Mouse (Mus musculus) kidney, embryonic 15.5 days (tissue): Measurements from ENCODE around the gene Bbs7. TPM values are rescaled to one million over a fixed set of nuclear protein-coding genes. Genes with fewer than 3 reads are reported as not detected.
"Not testable (repeated sequence)": the region's sequence is repeated elsewhere in the genome, so short reads cannot be mapped to it uniquely, and the experiment has no call there.

Experiments used
- ATAC-seq: fragments of 200-750 bp; cut with Nextera tagmentation; replicated peaks from 2 replicates; pipeline ENCODE4 v1.8.0; 2017; ENCODE audit warnings: moderate TSS enrichment; ENCODE audit not compliant: low FRiP score
- H3K27ac ChIP-seq: fragments of 300-500 bp; sonication (generic); 2 replicates; pipeline ENCODE4 v1.5.1; 2015; ENCODE audit warnings: mild to moderate bottlenecking, inconsistent platforms
- H3K27me3 ChIP-seq: fragments of 300-500 bp; sonication (generic); 2 replicates; pipeline ENCODE4 v1.6.1; 2015; ENCODE audit warnings: inconsistent platforms
- H3K36me3 ChIP-seq: fragments of 300-500 bp; sonication (generic); 2 replicates; pipeline ENCODE4 v1.6.1; 2015; ENCODE audit warnings: inconsistent platforms
- H3K4me1 ChIP-seq: fragments of 300-500 bp; sonication (generic); 2 replicates; pipeline ENCODE4 v1.6.1; 2015; ENCODE audit warnings: inconsistent platforms
- H3K4me2 ChIP-seq: fragments of 300-500 bp; sonication (generic); 2 replicates; pipeline ENCODE4 v1.6.1; 2015; ENCODE audit warnings: moderate library complexity, mild to moderate bottlenecking, inconsistent platforms
- H3K4me3 ChIP-seq: fragments of 300-500 bp; sonication (generic); replicated peaks from 2 replicates; pipeline ENCODE4 v1.5.1; 2015; ENCODE audit warnings: mild to moderate bottlenecking, inconsistent platforms
- H3K9ac ChIP-seq: fragments of 300-500 bp; sonication (generic); 2 replicates; pipeline ENCODE4 v1.6.1; 2015; ENCODE audit warnings: mild to moderate bottlenecking, inconsistent platforms
- H3K9me3 ChIP-seq: fragments of 300-500 bp; sonication (generic); replicated peaks from 2 replicates; pipeline ENCODE4 v1.6.1; 2016; ENCODE audit warnings: inconsistent platforms
- WGBS: fragments of 180-500 bp; shearing (Covaris S2); methylation state at CpG from one replicate; pipeline ENCODE4 v1.1.7; 2015; ENCODE audit warnings: mixed read lengths; 5-methylcytosine and 5-hydroxymethylcytosine counted together
- polyA plus RNA-seq: library from polyadenylated mRNA; unstranded; fragments of >200 nt; fragmentation: Nextera tagmentation; extraction: Ambion mirVana; gene quantifications from 2 replicates; pipeline ENCODE4 v1.2.1, GENCODE M21; 2015

Gene Bbs7
- 17.5 TPM in 2 replicates for polyA plus RNA-seq

DNA sequence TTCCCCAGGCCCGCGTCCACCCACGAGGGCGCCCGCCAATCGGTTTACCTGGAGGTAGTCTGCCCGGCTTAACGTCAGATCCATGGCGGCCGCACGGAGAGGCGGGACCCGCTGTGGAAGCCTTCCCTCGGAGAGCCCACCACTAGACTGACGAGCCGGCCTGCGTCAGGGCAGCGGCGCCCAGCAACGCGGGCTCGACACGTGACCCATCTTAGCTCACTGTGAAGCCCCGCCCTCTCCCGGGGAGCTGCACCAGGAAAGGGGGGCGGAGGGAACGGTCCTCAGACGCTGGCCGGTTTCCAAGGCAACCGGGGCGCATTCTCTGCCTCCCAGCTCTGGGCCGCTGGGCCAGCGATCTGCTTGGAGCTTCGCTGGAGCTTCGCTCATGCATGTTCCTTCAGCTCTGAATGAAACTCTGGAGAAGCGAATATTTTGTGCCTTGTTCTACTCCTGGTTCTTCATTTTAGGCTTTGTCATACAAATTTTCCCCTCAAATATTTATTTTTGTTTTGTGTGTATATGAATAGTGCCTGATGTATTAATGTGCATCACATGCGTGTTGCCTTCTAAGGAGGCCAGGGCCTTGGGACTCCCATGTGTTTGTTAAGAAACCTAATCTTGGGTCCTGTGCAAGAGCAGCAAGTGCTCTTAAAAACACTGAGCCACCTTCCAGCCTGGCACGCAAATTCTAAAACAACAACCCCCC is at the start of gene Bbs7:
Gene Bbs7 (minus strand): TSS at position 276 of the 706 bp plus-strand sequence.
- H3K27ac ChIP-seq: peak within 1 kb of the TSS; percentile 68
- peak within 1 kb of the TSS; percentile 79 for H3K4me2 ChIP-seq
- peak within 1 kb of the TSS; percentile 74 for H3K4me3 ChIP-seq
- peak within 1 kb of the TSS; percentile 71 for H3K9ac ChIP-seq
- 0 out of 2 replicates have a peak, but pooled peaks cover 3% of the 10 kb centered on the region for H3K36me3 ChIP-seq
- H3K27me3 ChIP-seq: no peaks in the 10 kb centered on the region
- WGBS: 3% methylated on average over 38 of the region's 38 CpGs
- ATAC-seq: peak; percentile 99
- peaks cover 14% of the 10 kb centered on the region for H3K4me1 ChIP-seq
- H3K9me3 ChIP-seq: no peaks in the 10 kb centered on the region

DNA sequence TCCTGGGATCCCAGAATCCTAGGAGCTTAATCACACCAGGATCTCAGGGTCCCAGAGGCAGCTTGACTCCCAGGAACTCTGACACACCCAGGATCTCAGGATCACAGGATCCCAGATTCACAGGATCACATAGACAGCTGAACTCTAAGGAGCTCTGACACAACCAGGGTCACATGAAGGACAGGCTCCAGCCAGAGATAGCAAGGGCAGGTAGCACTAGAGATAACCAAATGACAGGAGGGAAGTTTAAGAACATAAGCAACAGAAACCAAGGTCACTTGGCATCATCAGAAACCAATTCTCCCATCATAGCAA is 31.9 kb upstream of the Bbs7 start:
- not testable (repeated sequence) for H3K27me3 ChIP-seq, H3K9me3 ChIP-seq, H3K4me2 ChIP-seq, H3K4me3 ChIP-seq, H3K9ac ChIP-seq, H3K36me3 ChIP-seq, H3K27ac ChIP-seq, H3K4me1 ChIP-seq, ATAC-seq

DNA sequence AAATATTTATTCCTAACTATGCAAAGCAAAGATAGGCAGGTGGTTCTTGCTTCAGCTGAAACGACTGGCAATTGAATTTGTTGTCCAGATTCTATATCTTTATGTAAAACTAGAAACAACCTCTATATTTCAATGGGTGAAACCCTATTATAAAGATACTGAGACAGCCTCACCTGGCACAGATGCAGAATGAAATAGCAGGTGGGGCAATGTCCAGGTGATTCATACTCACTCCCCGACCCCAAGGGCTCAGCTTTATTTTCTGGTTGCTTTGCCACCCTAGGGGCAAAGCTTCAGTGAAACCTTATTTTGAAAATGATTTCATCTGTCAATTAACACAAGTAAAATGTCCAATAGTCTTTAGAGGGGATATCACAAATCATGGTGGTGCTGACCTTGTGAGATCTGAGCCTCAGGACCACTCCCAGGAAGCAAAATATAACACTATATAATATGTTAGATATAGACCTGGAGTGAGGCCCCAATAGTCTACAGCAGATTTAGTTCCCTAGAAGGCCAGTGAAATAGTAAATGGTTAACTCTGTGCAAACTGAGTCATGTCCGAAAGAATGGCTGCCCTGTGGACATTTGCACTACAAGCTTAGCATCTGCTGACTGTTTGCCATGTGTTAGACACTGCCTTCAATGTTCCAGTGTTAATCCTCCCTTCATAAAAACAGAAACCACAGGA is 31.4 kb upstream of the Bbs7 start:
- Histone ChIP-seq H3K4me2 (no peak overlapping the region), H3K4me3 (no peak overlapping the region), H3K4me1 (no peaks in the 10 kb centered on the region), H3K27ac (no peak overlapping the region), H3K9me3 (no peaks in the 10 kb centered on the region), H3K9ac (no peak overlapping the region), H3K27me3 (no peaks in the 10 kb centered on the region), H3K36me3 (no peaks in the 10 kb centered on the region)
- WGBS: 69% methylated on average over 3 of the region's 3 CpGs
- ATAC-seq: no peak

DNA sequence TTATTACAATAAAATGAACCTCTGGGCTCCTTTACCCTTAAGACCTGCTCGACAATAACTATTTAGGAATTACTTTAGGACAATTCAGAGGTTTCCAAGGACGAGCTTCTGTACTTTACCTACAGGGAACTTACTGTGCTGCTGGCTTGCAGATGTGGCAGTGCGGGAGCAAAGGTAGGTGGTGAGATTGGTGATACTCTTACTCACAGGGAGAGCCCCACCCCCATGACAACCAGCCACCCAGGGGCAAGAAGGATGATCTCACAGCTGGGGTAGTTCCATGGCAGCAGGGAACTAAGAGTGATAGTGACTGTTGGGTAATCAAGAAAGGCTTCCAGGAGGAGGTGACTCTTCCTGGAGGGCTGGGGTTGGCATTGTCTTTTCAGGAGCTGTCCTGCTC is 30.1 kb upstream of the Bbs7 start:
- WGBS: 78% methylated on average over 3 of the region's 3 CpGs
- no peak overlapping the region for H3K9ac ChIP-seq
- ATAC-seq: no peak

DNA sequence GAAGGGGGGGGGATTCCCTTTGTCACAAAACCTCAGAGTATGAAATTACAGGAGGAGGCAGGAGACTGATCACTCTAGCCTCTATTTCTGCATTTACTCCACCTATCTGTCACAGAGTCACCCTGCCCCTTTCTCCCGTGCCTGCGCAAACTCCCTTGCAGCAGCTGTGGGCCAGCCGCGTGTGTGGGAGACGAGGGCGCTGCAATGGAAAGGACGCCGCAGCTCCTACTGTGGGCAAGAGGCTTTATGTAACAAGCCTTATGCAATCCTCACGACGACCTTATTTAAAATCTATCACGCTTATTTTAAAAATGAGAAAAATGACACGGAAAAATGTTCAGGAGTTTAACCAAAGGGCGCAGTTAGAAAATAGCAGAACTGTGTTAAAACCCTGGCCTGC is 29.5 kb upstream of the Bbs7 start:
- H3K4me2 ChIP-seq: no peak overlapping the region
- ATAC-seq: no peak
- no peaks in the 10 kb centered on the region for H3K4me1 ChIP-seq
- H3K9ac ChIP-seq: no peak overlapping the region
- no peaks in the 10 kb centered on the region for H3K36me3 ChIP-seq
- no peaks in the 10 kb centered on the region for H3K9me3 ChIP-seq
- H3K4me3 ChIP-seq: no peak overlapping the region
- WGBS: 55% methylated on average over 13 of the region's 13 CpGs
- H3K27ac ChIP-seq: no peak overlapping the region
- no peaks in the 10 kb centered on the region for H3K27me3 ChIP-seq

More for the DNA sequence above, 30.1 kb upstream of the Bbs7 start:
- no peak overlapping the region for H3K4me3 ChIP-seq
- H3K27me3 ChIP-seq: no peaks in the 10 kb centered on the region
- H3K9me3 ChIP-seq: no peaks in the 10 kb centered on the region
- H3K27ac ChIP-seq: no peak overlapping the region
- H3K4me2 ChIP-seq: no peak overlapping the region
- H3K4me1 ChIP-seq: no peaks in the 10 kb centered on the region
- no peaks in the 10 kb centered on the region for H3K36me3 ChIP-seq

DNA sequence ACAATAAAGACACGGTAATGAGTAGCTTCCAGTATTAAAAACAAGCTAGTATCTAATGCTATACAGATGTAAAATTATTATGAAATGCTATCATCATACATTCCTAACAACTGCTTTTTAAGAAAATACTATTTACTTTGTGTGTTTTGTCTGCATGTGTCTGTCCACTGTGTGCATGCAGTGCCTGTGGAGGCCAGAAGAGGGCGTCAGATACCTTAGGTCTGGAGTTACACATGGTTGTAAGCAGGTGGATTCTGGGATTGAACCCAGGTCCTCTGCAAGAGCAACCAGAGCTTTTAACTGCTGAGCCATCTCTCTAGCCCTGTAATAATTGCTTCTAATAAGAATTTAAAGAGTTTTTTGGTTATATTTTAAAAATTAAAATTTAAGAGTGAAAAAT is 27.5 kb upstream of the Bbs7 start:
- WGBS: 67% methylated on average over 2 of the region's 2 CpGs
- no peak overlapping the region for H3K4me3 ChIP-seq
- no peaks in the 10 kb centered on the region for H3K27me3 ChIP-seq
- H3K27ac ChIP-seq: no peak overlapping the region
- no peaks in the 10 kb centered on the region for H3K9me3 ChIP-seq
- H3K9ac ChIP-seq: no peak overlapping the region
- ATAC-seq: no peak
- H3K4me2 ChIP-seq: no peak overlapping the region
- H3K4me1 ChIP-seq: no peaks in the 10 kb centered on the region
- H3K36me3 ChIP-seq: no peaks in the 10 kb centered on the region

DNA sequence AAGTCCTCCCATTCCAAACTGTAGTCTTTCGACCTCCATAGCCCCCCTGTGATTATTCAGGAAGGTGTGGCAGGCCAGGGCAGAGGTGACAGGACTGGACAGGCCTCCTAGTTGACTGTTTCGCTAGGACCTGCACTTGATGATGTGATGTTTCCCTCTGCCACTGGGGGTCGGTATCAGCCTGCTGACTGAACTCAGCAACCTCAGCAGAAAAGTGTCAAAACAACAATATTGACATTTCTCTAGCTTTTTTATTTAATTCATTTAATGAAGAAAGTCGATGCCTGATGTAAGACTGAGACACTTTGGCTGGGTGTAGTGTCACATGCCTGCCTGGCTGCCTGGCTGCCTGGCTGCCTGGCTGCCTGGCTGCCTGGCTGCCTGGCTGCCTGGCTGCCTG is 22.2 kb upstream of the Bbs7 start:
- Histone ChIP-seq H3K9me3 (no peaks in the 10 kb centered on the region), H3K27ac (no peak overlapping the region), H3K36me3 (no peaks in the 10 kb centered on the region), H3K4me1 (no peaks in the 10 kb centered on the region), H3K27me3 (no peaks in the 10 kb centered on the region), H3K4me3 (no peak overlapping the region), H3K9ac (no peak overlapping the region), H3K4me2 (no peak overlapping the region)
- ATAC-seq: no peak
- 14% methylated on average over 4 of the region's 4 CpGs for WGBS

DNA sequence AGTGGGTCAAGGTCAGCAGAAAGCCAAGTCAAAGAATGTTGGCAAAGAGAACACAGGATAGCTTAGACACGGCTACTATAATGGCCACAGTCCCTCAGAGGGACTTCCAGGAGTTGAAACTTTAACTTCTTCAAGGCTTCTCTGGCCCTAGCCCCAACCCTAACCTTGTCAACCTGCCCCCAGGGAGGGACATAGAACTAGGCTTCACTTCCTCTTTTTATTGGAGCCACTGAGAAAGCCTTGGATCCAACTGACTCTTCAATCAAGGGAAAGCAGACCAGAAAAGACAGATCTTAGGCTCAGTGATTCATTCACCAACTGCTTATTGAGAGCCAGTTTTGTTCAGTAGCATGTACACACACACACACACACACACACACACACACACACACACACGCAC is 13.5 kb upstream of the Bbs7 start:
- Histone ChIP-seq H3K36me3 (no peaks in the 10 kb centered on the region), H3K9me3 (no peaks in the 10 kb centered on the region), H3K27me3 (no peaks in the 10 kb centered on the region), H3K27ac (no peak overlapping the region), H3K4me3 (no peak overlapping the region), H3K4me2 (no peak overlapping the region), H3K4me1 (no peaks in the 10 kb centered on the region), H3K9ac (no peak overlapping the region)
- no peak for ATAC-seq
- 77% methylated on average over 2 of the region's 2 CpGs for WGBS

DNA sequence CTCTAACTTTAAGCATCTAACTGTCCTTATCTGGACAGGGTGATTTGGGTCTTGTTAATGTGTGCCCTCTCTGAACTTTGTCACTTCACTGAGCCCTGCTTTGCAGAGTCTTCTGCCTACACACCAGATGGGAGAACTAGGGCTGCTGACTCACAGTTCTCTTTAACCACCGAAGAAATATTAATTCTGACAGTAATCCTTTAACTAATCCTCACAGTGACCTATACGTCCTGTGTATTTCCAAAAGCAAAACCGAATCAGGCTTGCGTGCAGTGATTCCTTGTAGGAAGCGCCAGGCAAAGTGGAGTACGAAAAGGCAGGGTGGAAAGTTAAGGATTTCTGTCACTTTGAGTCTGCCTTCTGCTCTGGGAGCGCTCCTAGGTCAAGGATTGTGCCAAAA is 4.9 kb upstream of the Bbs7 start:
- ATAC-seq: no peak
- Histone ChIP-seq H3K4me1 (peaks cover 7% of the 10 kb centered on the region), H3K9me3 (no peaks in the 10 kb centered on the region), H3K4me2 (no peak overlapping the region), H3K36me3 (no peaks in the 10 kb centered on the region), H3K27me3 (no peaks in the 10 kb centered on the region), H3K27ac (no peak overlapping the region), H3K4me3 (no peak overlapping the region), H3K9ac (no peak overlapping the region)
- WGBS: 67% methylated on average over 7 of the region's 7 CpGs

DNA sequence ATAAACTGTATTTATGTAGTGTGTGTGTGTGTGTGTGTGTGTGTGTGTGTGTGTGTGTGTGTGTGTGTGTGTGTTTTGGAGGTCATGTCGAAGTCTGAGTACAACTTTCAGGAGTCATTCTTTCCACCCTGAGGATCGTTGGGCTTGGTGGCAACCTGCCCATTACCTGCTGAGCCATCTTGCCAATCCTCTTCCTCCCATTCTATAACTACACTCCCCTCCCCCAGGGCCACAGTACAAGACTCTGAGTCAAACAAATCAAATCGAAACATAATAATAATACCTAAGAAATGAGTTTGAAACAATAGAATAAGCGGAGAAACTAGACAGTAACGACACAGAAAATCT is 605 bp upstream of the Bbs7 start:
- H3K9me3 ChIP-seq: no peaks in the 10 kb centered on the region
- 63% methylated on average over 5 of the region's 5 CpGs for WGBS
- no peak overlapping the region for H3K9ac ChIP-seq
- H3K4me1 ChIP-seq: peaks cover 14% of the 10 kb centered on the region
- peak overlapping the region; percentile 74; the same call in 1 of the 2 replicates for H3K4me3 ChIP-seq
- H3K27ac ChIP-seq: no peak overlapping the region
- no peaks in the 10 kb centered on the region for H3K27me3 ChIP-seq
- peak overlapping the region; percentile 79 for H3K4me2 ChIP-seq
- ATAC-seq: no peak
- H3K36me3 ChIP-seq: 0 out of 2 replicates have a peak, but pooled peaks cover 3% of the 10 kb centered on the region

DNA sequence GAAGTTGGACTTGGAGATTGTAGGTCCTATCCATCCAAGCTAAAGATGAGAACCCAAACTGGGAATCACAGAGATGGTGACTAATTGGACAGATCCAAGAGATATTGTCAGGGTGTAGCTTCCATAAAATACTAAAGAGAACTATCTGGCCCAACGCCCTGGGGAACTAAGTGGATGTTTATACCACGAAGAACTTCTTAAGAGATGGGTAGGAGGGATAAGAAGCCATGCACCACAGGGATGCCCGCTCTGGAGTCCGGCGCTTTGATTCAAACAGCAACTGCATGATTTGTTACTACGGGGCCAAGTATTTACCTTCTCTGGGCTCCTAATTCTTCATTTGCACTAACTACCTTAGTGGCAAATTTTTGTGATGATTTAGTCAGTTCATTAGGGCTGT is 590 bp downstream of the Bbs7 start:
- WGBS: 2% methylated on average over 6 of the region's 6 CpGs
- H3K27ac ChIP-seq: peak overlapping the region; percentile 68
- peaks cover 14% of the 10 kb centered on the region for H3K4me1 ChIP-seq

DNA sequence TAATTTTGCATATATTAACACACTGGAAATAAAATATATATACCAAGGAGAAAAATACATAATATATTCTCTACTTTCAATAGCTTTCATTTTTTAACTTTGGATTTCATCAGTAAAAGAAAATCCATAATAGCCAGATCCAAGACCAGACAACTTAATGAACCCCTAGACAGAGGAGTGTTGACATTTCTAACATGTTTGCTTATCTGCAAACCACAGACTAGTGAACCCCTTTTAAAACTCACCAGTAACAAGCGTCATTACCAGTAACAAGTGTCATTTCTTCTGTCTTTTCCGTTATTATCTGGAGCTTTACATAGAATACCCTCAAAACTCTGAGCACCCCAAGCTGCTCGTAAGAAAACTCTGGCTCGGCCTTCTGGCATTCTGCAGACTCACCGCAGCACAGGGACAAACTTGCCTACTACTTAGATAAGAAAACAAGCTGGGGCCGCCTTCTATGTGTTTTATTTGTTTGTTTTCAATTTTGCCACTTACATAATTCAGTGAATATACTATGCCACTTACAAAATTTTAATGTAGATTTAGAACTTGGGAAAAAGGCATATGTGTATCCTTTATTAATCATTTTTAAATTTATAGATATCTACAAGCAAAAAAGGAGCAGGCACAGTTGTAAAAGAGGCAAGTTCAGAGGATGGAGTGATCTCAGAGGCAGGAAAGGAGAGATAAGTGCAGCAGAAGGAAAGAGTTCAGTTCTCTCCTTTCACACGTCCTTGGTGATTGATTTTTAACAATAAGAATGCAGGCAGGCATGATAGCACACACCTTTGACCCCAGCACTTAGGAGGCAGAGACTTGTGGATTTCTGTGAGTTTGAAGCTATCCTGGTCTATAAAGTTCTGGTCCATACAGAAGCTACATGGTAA is 7.1 kb downstream of the Bbs7 start:
- H3K4me3 ChIP-seq: no peak overlapping the region
- no peak overlapping the region for H3K9ac ChIP-seq
- no peak for ATAC-seq
- no peak overlapping the region for H3K4me2 ChIP-seq
- H3K27ac ChIP-seq: no peak overlapping the region
- H3K27me3 ChIP-seq: no peaks in the 10 kb centered on the region
- no peaks in the 10 kb centered on the region for H3K9me3 ChIP-seq
- WGBS: 85% methylated on average over 7 of the region's 7 CpGs
- H3K36me3 ChIP-seq: peaks cover 9% of the 10 kb centered on the region; the same call in 1 of the 2 replicates
- H3K4me1 ChIP-seq: no peaks in the 10 kb centered on the region

More for the DNA sequence above, 590 bp downstream of the Bbs7 start:
- Histone ChIP-seq H3K4me2 (peak overlapping the region; percentile 79), H3K27me3 (no peaks in the 10 kb centered on the region), H3K4me3 (peak overlapping the region; percentile 74), H3K36me3 (0 out of 2 replicates have a peak, but pooled peaks cover 3% of the 10 kb centered on the region), H3K9ac (peak overlapping the region; percentile 71), H3K9me3 (no peaks in the 10 kb centered on the region)
- ATAC-seq: peak; percentile 47
